Mouse (Mus musculus): ENCODE measurements around the gene Lor. TPM values are rescaled to one million over a fixed set of nuclear protein-coding genes. Genes with fewer than 3 reads are reported as not detected.

Gene Lor
- 0.04 and 0.28 TPM in 2 replicates for polyA plus RNA-seq (2012)

GRCm38 (mm10) chr3:92083042-92083441 is at the start of gene Lor:
TSS of gene Lor (minus strand) at chr3:92083142.

GRCm38 (mm10) chr3:92123847-92124246 is 40.9 kb upstream of the Lor start, which contains the start of gene Prr9:
TSS of gene Prr9 (minus strand) at chr3:92123947.

Other genes starting within 250 kb of the Lor start
- not detected in 2 replicates for gene Pglyrp3, start 68.6 kb downstream of the Lor start, polyA plus RNA-seq (2012)
- not detected in 2 replicates for gene Prr9, start 40.8 kb upstream of the Lor start, polyA plus RNA-seq (2012)
- gene Lelp1, start 59.6 kb upstream of the Lor start, polyA plus RNA-seq (2012) = not detected in 2 replicates
- not detected in 2 replicates for gene Sprr2a1, start 132.7 kb upstream of the Lor start, polyA plus RNA-seq (2012)
- gene Sprr2a2, start 132.8 kb upstream of the Lor start, polyA plus RNA-seq (2012) = not detected in 2 replicates
- not detected in 2 replicates for gene Sprr2a3, start 202.3 kb upstream of the Lor start, polyA plus RNA-seq (2012)
- not detected in 2 replicates for gene Sprr2b, start 233.5 kb upstream of the Lor start, polyA plus RNA-seq (2012)